Mouse (Mus musculus) B cell, adult 2 months (primary cell): ENCODE results near the gene Dgkk.
A peak's percentile ranks its signal among the peaks of the same experiment; 100 is the strongest.
"Not testable (repeated sequence)": the region's sequence is repeated elsewhere in the genome, so short reads cannot be mapped to it uniquely, and the experiment has no call there.

Source experiments
- DNase-seq, 2 experiments: peaks; one replicate each; pipeline ENCODE4 v3.0.0; 2022

Gene Dgkk

GRCm38 (mm10) chrX:6779006-6779405 lies at the start of gene Dgkk:
Gene Dgkk, plus strand, starts transcription at chrX:6779306.
- not testable (repeated sequence) for DNase-seq

GRCm38 (mm10) chrX:6733998-6734397 lies 45.1 kb upstream of the Dgkk start:
- DNase-seq, result no peak

DNA sequence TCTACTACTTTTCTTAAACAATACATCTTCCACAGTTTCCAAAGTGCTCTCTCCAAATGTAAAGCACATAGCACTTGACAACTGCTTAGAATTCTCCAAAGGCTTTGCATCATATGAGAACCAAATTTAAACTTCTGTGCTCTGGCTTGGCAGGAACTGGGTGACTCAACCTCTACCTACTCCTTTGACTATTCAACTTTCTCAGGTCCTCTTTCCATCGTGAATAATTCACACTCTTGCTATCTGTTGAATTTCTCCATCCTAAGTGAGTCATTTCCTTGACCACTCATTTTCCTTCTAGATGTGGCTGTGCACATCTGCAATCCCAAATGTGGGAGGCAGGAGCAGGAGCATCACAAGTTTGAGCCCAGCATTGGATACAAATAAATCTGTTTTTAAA lies 28.4 kb upstream of the Dgkk start:
- DNase-seq, result no peak

- DNase-seq, result no peak
These were observed 27.5 kb upstream of the Dgkk start for GRCm38 (mm10) chrX:6751549-6752047.

- no peak for DNase-seq
These were observed 1.4 kb upstream of the Dgkk start for GRCm38 (mm10) chrX:6777489-6778249.

DNA sequence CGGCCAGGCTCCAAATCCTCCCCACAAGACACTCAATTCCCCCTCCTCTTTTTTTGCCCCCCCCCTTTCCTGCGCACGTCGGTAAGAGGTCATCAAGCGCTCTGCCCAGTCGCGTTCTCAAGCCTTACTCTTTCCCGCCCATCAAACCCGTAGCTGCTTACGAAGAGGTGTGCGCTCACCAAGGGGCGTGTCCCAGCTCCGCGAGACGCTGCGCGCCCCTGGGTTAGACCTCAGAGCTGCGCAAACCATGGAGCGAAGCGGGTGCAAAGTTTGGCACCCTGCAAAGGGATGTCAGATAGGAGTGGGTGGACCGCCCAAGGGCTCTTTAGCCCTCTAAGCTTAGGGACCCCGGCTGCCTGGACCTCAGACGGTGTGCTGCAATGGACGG lies 862 bp upstream of the Dgkk start:
- DNase-seq, result no peak

DNA sequence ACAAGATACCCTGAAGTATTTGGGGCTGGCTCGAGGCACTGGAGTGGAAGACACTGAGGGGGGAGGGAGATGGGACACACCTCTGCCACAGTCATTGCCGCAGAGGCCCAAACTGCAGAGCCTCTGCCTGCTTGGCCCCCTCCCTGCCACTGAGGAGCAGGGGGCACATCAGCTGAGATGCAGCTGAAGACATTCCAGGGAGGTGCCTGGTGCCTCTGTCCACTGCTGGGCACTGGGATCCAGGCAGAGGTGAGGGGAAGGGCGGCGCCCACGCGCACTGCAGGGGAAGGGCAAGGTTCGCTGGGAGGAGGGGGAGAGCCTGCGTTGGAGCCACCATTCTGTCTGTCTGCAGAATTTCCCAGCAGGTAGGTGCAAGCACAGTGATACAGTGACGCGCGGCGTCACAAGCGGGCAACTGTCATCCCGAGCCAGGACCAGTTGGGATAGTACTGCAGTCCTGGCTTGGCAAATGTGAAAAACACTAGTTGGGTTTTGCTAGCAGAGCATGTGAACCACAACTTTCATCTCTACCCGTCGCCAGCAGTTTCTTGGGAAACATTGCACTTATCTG lies 948 bp downstream of the Dgkk start:
- no peak for DNase-seq

GRCm38 (mm10) chrX:6832553-6832952 lies 53.4 kb downstream of the Dgkk start:
- no peak for DNase-seq

DNA sequence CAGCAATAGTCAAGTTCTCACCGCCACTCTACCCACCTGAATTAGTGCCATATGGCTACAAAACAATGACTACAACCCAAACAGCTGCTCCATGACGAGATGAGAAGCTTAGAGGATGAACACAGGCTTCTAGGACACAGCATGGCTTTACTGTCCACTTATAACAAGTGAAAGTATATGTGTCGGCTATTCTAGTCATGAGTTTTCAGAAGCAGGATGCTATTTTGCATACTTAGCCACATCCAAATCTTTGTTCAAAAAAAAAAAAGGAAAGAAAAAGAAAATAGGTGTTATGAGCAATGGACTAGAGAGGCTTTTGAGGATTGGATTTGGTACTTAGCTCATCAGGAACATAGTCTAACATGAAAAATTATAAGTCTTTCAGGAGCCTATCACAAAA lies 74.4 kb downstream of the Dgkk start:
- no peak for DNase-seq

DNA sequence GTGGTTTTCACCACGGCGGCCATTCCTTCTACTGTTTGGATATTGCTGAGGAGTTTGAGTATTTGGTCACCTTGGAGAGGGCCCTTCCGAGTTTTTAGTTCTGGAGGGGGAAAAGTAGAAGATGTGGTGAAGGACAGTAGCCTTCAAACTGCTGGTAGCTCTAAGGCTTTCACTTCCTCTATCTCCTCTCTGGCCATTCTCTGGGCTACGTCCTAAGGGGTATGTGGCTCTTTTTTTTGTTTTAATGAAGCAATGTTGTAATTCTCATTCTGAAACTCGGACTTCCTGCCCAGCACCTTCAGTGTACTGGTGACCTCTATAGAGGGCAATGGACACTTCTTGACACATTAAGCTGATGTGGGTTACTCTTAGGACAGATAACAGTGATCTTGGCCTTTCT lies 75.0 kb downstream of the Dgkk start:
- no peak for DNase-seq

- no peak for DNase-seq
These were observed 114.8 kb downstream of the Dgkk start for GRCm38 (mm10) chrX:6893933-6894332.

- DNase-seq, result peak; percentile 4 to 14
These were observed 131.9 kb downstream of the Dgkk start for GRCm38 (mm10) chrX:6911047-6911446.

GRCm38 (mm10) chrX:6922165-6922564 lies 143.1 kb downstream of the Dgkk start:
- DNase-seq, result peak; percentile 43 to 53

- DNase-seq, result no peak
These were observed 147.1 kb downstream of the Dgkk start for GRCm38 (mm10) chrX:6926224-6926623.

DNA sequence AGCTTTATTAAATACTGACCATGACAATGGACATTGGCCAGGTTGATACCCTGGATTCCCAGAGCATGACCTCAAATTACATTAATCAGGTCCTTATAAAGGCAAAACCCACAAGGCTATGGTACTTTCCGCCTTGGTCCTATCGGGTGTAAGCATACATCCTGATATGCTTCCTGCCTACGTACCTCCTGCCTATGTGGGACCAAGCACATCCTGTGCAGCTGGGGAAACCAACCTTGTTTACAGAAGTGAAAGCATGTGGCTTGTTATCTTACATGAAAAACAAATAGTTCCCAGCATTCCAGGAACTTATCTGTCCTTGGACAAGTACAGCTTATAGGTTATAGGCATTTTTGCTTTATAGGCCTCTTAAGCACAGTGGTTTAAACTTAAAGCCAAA lies 189.5 kb downstream of the Dgkk start:
- DNase-seq, result no peak

DNA sequence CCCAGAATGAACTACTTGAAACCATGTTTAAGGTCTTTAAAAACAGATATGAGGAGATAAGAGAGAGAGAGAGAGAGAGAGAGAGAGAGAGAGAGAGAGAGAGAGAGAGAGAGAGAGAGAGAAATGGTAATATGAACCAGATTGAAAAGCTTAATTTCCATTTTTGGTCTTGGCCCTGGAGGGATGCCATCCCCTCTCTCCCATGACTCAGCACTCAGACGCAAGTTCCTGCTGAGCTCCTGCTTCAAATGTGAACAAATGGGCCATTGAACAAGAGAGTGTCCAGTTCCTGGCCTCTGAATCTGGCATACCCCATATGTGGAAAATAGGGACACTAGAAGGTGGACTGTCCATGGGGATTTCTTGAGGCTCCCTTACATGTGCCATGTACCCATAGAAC lies 192.8 kb downstream of the Dgkk start:
- no peak for DNase-seq

DNA sequence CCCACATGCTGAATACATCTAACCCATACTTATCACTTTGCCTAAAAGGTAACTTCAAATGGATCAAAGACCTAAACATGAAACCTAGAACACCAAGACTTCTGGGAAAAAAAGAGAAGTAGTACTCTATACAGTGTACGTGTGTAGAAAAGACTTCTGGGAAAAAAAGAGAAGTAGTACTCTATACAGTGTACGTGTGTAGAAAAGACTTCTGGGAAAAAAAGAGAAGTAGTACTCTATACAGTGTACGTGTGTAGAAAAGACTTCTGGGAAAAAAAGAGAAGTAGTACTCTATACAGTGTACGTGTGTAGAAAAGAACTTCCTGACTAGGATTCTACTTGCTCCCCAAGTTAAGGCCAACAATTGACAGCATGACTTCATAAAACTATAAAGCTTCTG lies 204.8 kb downstream of the Dgkk start:
- not testable (repeated sequence) for DNase-seq
